Mouse (Mus musculus): ENCODE results near the gene Aqp11.

The Aqp11 gene

GRCm38 (mm10) chr7:97701106-97701505 lies 37.0 kb downstream of the Aqp11 start:
- no peak for DNase-seq

GRCm38 (mm10) chr7:97700173-97700572 lies 37.9 kb downstream of the Aqp11 start:
- DNase-seq = no peak

DNA sequence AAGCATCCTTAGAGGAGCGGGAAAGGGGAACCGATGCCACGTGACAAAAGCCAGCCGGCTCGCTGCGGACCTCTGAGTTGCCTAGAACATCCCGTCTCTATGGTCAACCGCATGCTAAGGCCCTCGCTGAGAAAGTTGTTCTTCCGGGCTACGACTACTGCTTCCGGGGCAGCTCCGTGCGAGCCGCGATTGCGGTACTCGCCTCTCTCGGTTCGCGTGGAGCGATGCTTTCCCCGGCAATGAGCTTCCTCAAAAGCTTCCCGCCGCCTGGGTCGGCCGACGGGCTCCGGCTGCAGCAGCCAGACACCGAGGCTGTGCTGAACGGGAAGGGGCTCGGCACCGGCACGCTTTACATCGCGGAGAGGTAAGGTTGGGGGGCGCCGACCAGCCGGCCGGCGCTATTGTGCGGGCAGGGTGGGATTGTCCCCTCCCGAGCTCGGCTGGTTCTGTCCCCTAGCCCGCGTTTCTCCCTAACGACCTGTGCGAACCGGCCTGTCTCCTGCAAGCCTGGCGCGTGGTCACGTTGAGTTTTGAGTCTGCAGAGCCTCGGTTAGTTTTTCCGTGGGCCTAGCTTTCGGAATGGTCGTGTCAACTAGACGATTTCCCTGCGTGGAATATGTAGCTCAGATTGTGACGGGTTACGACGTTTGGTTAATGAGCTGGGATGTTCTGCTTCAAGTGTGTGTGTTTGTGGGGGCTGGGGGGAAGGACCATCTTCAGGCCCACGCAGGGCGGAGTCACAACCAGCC lies 41.4 kb downstream of the Aqp11 start, which contains the start of gene Clns1a:
TSS of gene Clns1a (plus strand) at position 129 of the 749 bp plus-strand sequence.
- DNase-seq = peak; percentile 94

GRCm38 (mm10) chr7:97696133-97696505 lies 42.0 kb downstream of the Aqp11 start:
- DNase-seq = no peak

- no peak for DNase-seq
Observed at GRCm38 (mm10) chr7:97695441-97695840, 42.6 kb downstream of the Aqp11 start.

- no peak for DNase-seq
Observed at GRCm38 (mm10) chr7:97687831-97688230, 50.3 kb downstream of the Aqp11 start.

DNA sequence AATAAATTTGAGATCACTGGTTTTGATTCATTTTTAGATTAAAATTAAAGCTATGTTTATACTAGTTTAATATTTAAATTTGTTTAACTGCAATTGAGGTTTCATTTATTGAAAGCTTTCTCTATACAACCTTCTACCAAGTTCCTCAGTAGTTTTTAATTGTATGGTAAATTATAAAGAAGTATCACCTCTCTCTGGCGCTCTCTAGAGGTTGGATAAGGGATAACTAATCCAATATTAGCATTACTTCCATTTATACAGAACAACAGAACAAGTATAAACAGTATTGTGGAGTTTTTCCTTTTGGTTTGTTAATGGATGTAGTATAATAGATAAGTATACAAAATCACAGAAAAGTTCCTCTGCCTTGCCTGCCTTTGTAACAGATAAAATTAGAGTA lies 58.9 kb downstream of the Aqp11 start:
- peak; percentile 40 for DNase-seq
